Mouse (Mus musculus) cortical plate, adult 2 months (tissue): ENCODE data around the gene Zfp335. TPM values are rescaled to one million over a fixed set of nuclear protein-coding genes. Genes with fewer than 3 reads are reported as not detected.

Experiments used
- H3K27ac ChIP-seq: fragments of 200-500 bp; 2 replicates; pipeline ENCODE4 v1.5.1; 2012; ENCODE audit warnings: low read length, control low read depth, inconsistent platforms; ENCODE audit not compliant: insufficient read depth
- H3K4me1 ChIP-seq: fragments of 200-500 bp; 2 replicates; pipeline ENCODE4 v1.6.1; 2011; ENCODE audit warnings: low read length; ENCODE audit not compliant: control insufficient read depth, insufficient read depth
- H3K4me3 ChIP-seq: fragments of 200-500 bp; 2 replicates; pipeline ENCODE4 v1.5.1; 2011; ENCODE audit warnings: mild to moderate bottlenecking, low read length, control low read depth; ENCODE audit not compliant: insufficient read depth
- CTCF ChIP-seq: fragments of 200-500 bp; IDR thresholded peaks from 2 replicates; pipeline ENCODE4 v1.5.1; 2011; ENCODE audit warnings: mild to moderate bottlenecking, control low read depth, low read length; ENCODE audit not compliant: insufficient read depth; ENCODE audit errors: extremely low read depth
- POLR2A ChIP-seq: fragments of 200-500 bp; IDR thresholded peaks from 2 replicates; pipeline ENCODE4 v1.6.1; 2011; ENCODE audit warnings: mild to moderate bottlenecking, low read length, control low read depth; ENCODE audit not compliant: insufficient read depth; ENCODE audit errors: extremely low read depth
- polyA plus RNA-seq: library from polyadenylated mRNA; depleted of rRNA; stranded (reverse); fragments of >200 nt; gene quantifications from 2 replicates; pipeline ENCODE4 v1.2.3, GENCODE M21; 2012

The Zfp335 gene
- polyA plus RNA-seq, 1 experiment = 29.1 TPM

DNA sequence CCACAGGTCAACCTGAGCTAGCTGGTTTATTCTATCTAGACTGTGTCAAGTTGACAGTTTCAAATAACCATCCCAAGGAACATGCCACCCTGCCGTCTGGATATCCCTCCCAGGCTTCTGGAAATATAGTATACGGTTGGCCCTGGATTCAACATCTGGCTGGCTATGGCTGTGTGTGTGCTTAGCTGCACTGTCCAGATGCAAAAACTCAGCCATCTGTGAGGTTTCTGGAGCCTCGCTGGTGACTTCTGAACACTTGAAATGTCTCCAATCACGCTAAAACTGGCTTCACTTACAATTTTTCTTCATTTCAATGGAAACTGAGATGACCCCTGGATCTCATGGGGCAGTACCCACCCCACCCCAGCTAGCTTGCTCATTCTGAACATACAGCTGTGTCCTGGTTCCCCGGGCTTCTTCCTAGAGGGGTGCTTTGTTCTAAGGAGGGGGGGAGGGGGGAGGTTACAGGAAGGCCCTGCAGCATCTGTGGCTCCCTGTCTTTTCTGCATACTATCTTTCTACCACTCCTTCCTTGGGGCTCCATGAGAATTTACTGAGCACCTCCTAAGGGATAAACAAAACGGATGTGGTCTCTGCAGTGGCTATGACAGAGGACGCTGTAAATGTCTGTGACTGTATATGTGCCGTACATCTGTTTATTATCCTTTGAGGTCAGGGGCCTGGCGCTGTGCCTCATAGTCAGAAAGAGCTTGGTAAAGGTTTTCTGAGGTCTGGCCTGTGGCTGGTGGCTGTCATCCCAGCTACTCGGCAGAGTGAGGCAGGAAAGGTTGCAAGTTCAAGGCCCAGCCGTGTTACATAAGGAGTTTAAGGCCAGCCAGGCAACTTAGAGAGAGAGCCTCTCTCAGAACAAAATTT, 19.4 kb upstream of the Zfp335 start:
- Histone ChIP-seq H3K4me1 (no peaks in the 10 kb centered on the region), H3K4me3 (no peak overlapping the region), H3K27ac (no peak overlapping the region)
- TF ChIP-seq POLR2A (no peak), CTCF (no peak)

GRCm38 (mm10) chr2:164924100-164924857, 12.7 kb upstream of the Zfp335 start:
- no peaks in the 10 kb centered on the region for H3K4me1 ChIP-seq
- peak; percentile 92 for TF ChIP-seq CTCF
- TF ChIP-seq POLR2A = no peak
- H3K4me3 ChIP-seq = no peak overlapping the region
- no peak overlapping the region for H3K27ac ChIP-seq

- H3K27ac ChIP-seq = no peak overlapping the region
- H3K4me3 ChIP-seq = no peak overlapping the region
- H3K4me1 ChIP-seq = no peaks in the 10 kb centered on the region
- no peak for TF ChIP-seq CTCF
- no peak for TF ChIP-seq POLR2A
Measured at GRCm38 (mm10) chr2:164923291-164923690, 11.7 kb upstream of the Zfp335 start.

DNA sequence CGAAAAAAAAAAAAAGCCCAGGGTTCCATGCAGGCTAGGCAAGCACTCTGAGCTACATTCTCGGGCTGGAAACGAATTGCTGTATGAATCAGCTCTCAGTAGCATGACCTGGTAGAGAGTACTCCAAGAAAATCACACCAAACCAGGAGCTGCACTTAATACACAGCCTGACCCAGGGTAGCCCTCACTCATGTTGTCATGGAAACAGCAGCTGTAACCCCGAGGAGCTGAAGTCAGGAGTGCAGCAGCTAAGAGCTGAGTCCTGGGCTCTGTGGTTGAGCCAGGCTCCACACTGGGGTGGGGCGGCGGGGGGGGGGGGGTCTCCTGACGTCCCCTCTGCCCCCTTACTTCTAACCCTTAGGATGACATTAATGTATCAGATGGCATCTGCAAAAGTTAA, 10.4 kb upstream of the Zfp335 start:
- TF ChIP-seq CTCF = no peak
- Histone ChIP-seq H3K4me1 (no peaks in the 10 kb centered on the region), H3K27ac (no peak overlapping the region), H3K4me3 (no peak overlapping the region)

- no peak overlapping the region for H3K27ac ChIP-seq
- no peak overlapping the region for H3K4me3 ChIP-seq
- no peak for TF ChIP-seq POLR2A
- peak; percentile 50 for TF ChIP-seq CTCF
- H3K4me1 ChIP-seq = no peaks in the 10 kb centered on the region
Measured at GRCm38 (mm10) chr2:164918325-164918724, 6.8 kb upstream of the Zfp335 start.

- Histone ChIP-seq H3K4me3 (no peak overlapping the region), H3K27ac (no peak overlapping the region), H3K4me1 (no peaks in the 10 kb centered on the region)
- no peak for TF ChIP-seq CTCF
- no peak for TF ChIP-seq POLR2A
Measured at GRCm38 (mm10) chr2:164917371-164917770, 5.8 kb upstream of the Zfp335 start.

DNA sequence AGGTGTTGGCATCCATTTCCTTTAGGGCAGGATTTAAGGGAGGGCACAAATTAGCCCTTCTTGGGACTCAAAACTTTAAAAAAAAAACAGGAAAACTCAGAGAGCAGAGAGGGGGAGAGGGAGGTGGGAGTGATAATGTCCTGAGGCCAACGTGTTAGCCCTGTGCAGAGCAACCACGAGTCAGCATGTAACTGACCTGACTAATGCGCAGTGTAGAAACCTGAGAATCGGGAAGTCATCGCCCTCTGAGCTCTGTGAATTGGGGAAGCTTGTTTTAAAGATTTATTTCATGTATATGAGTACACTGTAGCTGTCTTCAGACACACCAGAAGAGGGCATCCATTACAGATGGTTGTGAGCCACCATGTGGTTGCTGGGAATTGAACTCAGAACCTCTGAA, 5.3 kb upstream of the Zfp335 start:
- Histone ChIP-seq H3K4me3 (no peak overlapping the region), H3K4me1 (no peaks in the 10 kb centered on the region), H3K27ac (no peak overlapping the region)
- TF ChIP-seq POLR2A = no peak
- TF ChIP-seq CTCF = no peak

DNA sequence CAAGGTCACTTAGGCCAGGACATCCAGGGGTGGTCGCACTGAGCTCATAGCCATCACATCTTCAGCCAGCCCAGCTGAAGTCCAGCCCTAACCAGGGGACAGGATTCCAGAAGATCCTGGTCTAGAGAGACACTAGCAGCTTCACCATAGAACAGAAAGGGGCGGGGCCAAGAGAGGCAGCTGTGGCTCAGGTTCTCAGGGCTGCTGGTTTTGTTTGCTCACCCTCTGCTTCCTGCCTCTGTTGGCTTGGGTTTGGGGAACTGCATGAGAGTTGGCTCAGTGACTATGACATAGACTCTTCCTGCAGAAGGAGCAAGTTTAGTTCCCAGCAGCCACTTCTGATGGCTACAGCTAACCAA, 1.9 kb upstream of the Zfp335 start:
- Histone ChIP-seq H3K4me3 (no peak overlapping the region), H3K27ac (no peak overlapping the region), H3K4me1 (no peaks in the 10 kb centered on the region)
- no peak for TF ChIP-seq CTCF
- no peak for TF ChIP-seq POLR2A

- Histone ChIP-seq H3K27ac (0 out of 2 replicates have a peak overlapping the region, but pooled peaks have one; percentile 100), H3K4me1 (no peaks in the 10 kb centered on the region), H3K4me3 (no peak overlapping the region; the same call in 1 of the 2 replicates)
- TF ChIP-seq POLR2A = no peak
- TF ChIP-seq CTCF = no peak
Measured at GRCm38 (mm10) chr2:164912749-164913427, 1.3 kb upstream of the Zfp335 start.

- Histone ChIP-seq H3K4me3 (peak overlapping the region; percentile 90), H3K4me1 (no peaks in the 10 kb centered on the region), H3K27ac (peak overlapping the region; percentile 100)
- TF ChIP-seq CTCF (no peak), POLR2A (peak; percentile 51; the same call in 1 of the 2 replicates)
Measured at GRCm38 (mm10) chr2:164912151-164912550, 594 bp upstream of the Zfp335 start.
